Mouse (Mus musculus) myocyte (in vitro differentiated cells): ENCODE measurements around the gene Ccne1.

Experiments used
- CEBPB ChIP-seq: IDR thresholded peaks from 2 replicates; pipeline ENCODE4 v1.6.1; 2011; ENCODE audit warnings: mild to moderate bottlenecking, moderate library complexity; ENCODE audit not compliant: poor library complexity, insufficient read depth, severe bottlenecking
- E2F4 ChIP-seq: IDR thresholded peaks from one replicate; pipeline ENCODE4 v1.6.1; 2011; ENCODE audit warnings: mild to moderate bottlenecking, control low read depth, moderate library complexity; ENCODE audit not compliant: insufficient read depth
- MAX ChIP-seq: IDR thresholded peaks from one replicate; pipeline ENCODE4 v1.6.1; 2011; ENCODE audit warnings: low read depth, mild to moderate bottlenecking, control low read depth
- MYOD1 ChIP-seq, 3 experiments: IDR thresholded peaks; one replicate each; pipeline ENCODE4 v1.6.1; 2011; ENCODE audit warnings: control low read depth in 2 of 3, low read depth in 2 of 3, mild to moderate bottlenecking in 2 of 3, moderate library complexity in 1 of 3; ENCODE audit not compliant: insufficient read length in 2 of 3, control insufficient read depth in 1 of 3
- MYOG ChIP-seq, 3 experiments: IDR thresholded peaks; one replicate each; pipeline ENCODE4 v1.6.1; 2011; ENCODE audit warnings: control low read depth in 2 of 3, low read depth in 2 of 3, mild to moderate bottlenecking in 2 of 3; ENCODE audit not compliant: insufficient read length in 2 of 3, control insufficient read depth in 1 of 3, insufficient read depth in 1 of 3
- POLR2A ChIP-seq: IDR thresholded peaks from one replicate; pipeline ENCODE4 v1.6.1; 2011; ENCODE audit warnings: low read depth, mild to moderate bottlenecking, control low read depth, moderate library complexity; ENCODE audit not compliant: insufficient read length
- POLR2AphosphoS2 ChIP-seq: IDR thresholded peaks from one replicate; pipeline ENCODE4 v1.6.1; 2011; ENCODE audit warnings: low read depth, control low read depth; ENCODE audit not compliant: insufficient read length
- REST ChIP-seq: IDR thresholded peaks from one replicate; pipeline ENCODE4 v1.6.1; 2011; ENCODE audit warnings: mild to moderate bottlenecking, control low read depth, moderate library complexity; ENCODE audit not compliant: insufficient read depth, insufficient read length
- SRF ChIP-seq: IDR thresholded peaks from one replicate; pipeline ENCODE4 v1.6.1; 2011; ENCODE audit warnings: low read depth; ENCODE audit not compliant: control insufficient read depth, insufficient read length
- TCF12 ChIP-seq: IDR thresholded peaks from one replicate; pipeline ENCODE4 v1.6.1; 2011; ENCODE audit warnings: mild to moderate bottlenecking, control low read depth; ENCODE audit not compliant: poor library complexity, insufficient read depth, severe bottlenecking
- TCF3 ChIP-seq: IDR thresholded peaks from one replicate; pipeline ENCODE4 v1.6.1; 2011; ENCODE audit warnings: low read depth, control low read depth; ENCODE audit not compliant: insufficient read length
- USF1 ChIP-seq: IDR thresholded peaks from one replicate; pipeline ENCODE4 v1.6.1; 2011; ENCODE audit warnings: low read depth, mild to moderate bottlenecking, control low read depth, moderate library complexity

- peak; percentile 77 for TF ChIP-seq POLR2A
- no peak for TF ChIP-seq MYOD1 (IDR thresholded peaks at IDR 0.05; ENCODE audit: control insufficient read depth in 1 of 3, insufficient read length in 2 of 3, low read depth in 2 of 3)
- peak; percentile 84 for TF ChIP-seq USF1
- TF ChIP-seq MAX = peak; percentile 81
- peak; percentile 75 for TF ChIP-seq POLR2AphosphoS2
- TF ChIP-seq MYOG (IDR thresholded peaks at IDR 0.05; ENCODE audit: control insufficient read depth in 1 of 3, insufficient read depth in 1 of 3, insufficient read length in 2 of 3, low read depth in 2 of 3) = peak in 1 of 3 experiments; percentile 38
- no peak for TF ChIP-seq TCF3
- TF ChIP-seq REST = no peak
- no peak for TF ChIP-seq TCF12
- TF ChIP-seq E2F4 = no peak
- no peak for TF ChIP-seq CEBPB
- TF ChIP-seq SRF = no peak
Observed at GRCm38 (mm10) chr7:38084778-38085572, 22.4 kb downstream of the Ccne1 start.
